In genomic region chr2:32187649-32188048, GRCm38 (mm10) we compare ENCODE assay signal across 19 mouse cellular contexts. TPM values are rescaled to one million over a fixed set of nuclear protein-coding genes. Genes with fewer than 3 reads are reported as not detected.
DNase-seq lines count a peak whose midpoint lies in the region; ATAC-seq and TF ChIP-seq lines count a peak whose summit lies in the region.
"Had no signal": no experiment of that assay in that cellular context is flagged by ENCODE, and none has a peak within 500 bp of the region (broad histone marks: within the 10 kb centered on the region; RNA-seq: fewer than 3 reads in every experiment).

No protein-coding gene starts in this region.

- 43% methylated on average over 7 of the region's 7 CpGs for WGBS in olfactory bulb, adult 2 months
- 96% methylated on average over 7 of the region's 7 CpGs for WGBS in forebrain, embryonic 12.5 days

- TF ChIP-seq POLR2A in olfactory bulb, adult 2 months (IDR thresholded peaks at IDR 0.05; ENCODE audit: insufficient read depth, low read depth, low read length), result no peak

- H3K4me3 ChIP-seq in olfactory bulb, adult 2 months (ENCODE audit: insufficient read depth, low read depth, low read length), result no peak overlapping the region
- no peak overlapping the region for H3K4me3 ChIP-seq in forebrain, embryonic 12.5 days (replicated peaks)
- H3K4me3 ChIP-seq: embryonic facial prominence, embryonic 10.5 days; forebrain, embryonic 13.5 days; heart, embryonic 12.5 days; hindbrain, embryonic 13.5 days; neural tube, embryonic 15.5 days had no signal

- DNase-seq in layer of hippocampus, adult 9-11 months, result peak; percentile 30
- DNase-seq in layer of hippocampus, postnatal 25 days (ENCODE audit: extremely low spot score in 1 of 2, low spot score in 1 of 2), result no peak
- peak; percentile 73 for DNase-seq in cerebellum, adult 9-11 months
- peak; percentile 72 for DNase-seq in gastrocnemius, adult 18-20 months (ENCODE audit: low spot score)
- DNase-seq in B cell, adult 2 months, result no peak
- DNase-seq: adrenal gland, adult 8-10 months; heart, postnatal 14 days; kidney, adult 9 months; kidney, postnatal 25 days; liver; midbrain, embryonic 14.5 days had no signal

- peak overlapping the region; percentile 62; the same call in 1 of the 2 replicates for H3K27ac ChIP-seq in olfactory bulb, adult 2 months (ENCODE audit: insufficient read depth, low read depth, low read length)
- no peak overlapping the region for H3K27ac ChIP-seq in forebrain, embryonic 12.5 days
- H3K27ac ChIP-seq: embryonic facial prominence, embryonic 10.5 days; forebrain, embryonic 13.5 days; hindbrain, embryonic 13.5 days; neural tube, embryonic 15.5 days had no signal

- no peak overlapping the region for H3K9ac ChIP-seq in forebrain, embryonic 12.5 days
- H3K9ac ChIP-seq: forebrain, embryonic 13.5 days; heart, embryonic 12.5 days; hindbrain, embryonic 13.5 days; neural tube, embryonic 15.5 days had no signal

- no peak overlapping the region for H3K4me2 ChIP-seq in forebrain, embryonic 12.5 days
- H3K4me2 ChIP-seq: forebrain, embryonic 13.5 days; heart, embryonic 12.5 days; hindbrain, embryonic 13.5 days; neural tube, embryonic 15.5 days had no signal

- no peak for TF ChIP-seq CTCF in olfactory bulb, adult 2 months (IDR thresholded peaks at IDR 0.05; ENCODE audit: insufficient read depth, low read depth, low read length)

- no peak for ATAC-seq in forebrain, embryonic 12.5 days (ENCODE audit: low FRiP score)
- ATAC-seq: forebrain, embryonic 13.5 days; lung, postnatal 0 days had no signal

- peaks cover 44% of the 10 kb centered on the region for H3K4me1 ChIP-seq in olfactory bulb, adult 2 months (ENCODE audit: control insufficient read depth, insufficient read depth, low read length)
- H3K4me1 ChIP-seq in forebrain, embryonic 12.5 days, result peaks cover 6% of the 10 kb centered on the region

- no peaks in the 10 kb centered on the region for H3K9me3 ChIP-seq in forebrain, embryonic 12.5 days
- H3K9me3 ChIP-seq: embryonic facial prominence, embryonic 10.5 days; forebrain, embryonic 13.5 days; heart, embryonic 12.5 days; hindbrain, embryonic 13.5 days; neural tube, embryonic 15.5 days had no signal

- H3K36me3 ChIP-seq in forebrain, embryonic 12.5 days (replicated peaks), result peaks cover 91% of the 10 kb centered on the region

- H3K27me3 ChIP-seq in forebrain, embryonic 12.5 days, result no peaks in the 10 kb centered on the region
- H3K27me3 ChIP-seq: forebrain, embryonic 13.5 days; heart, embryonic 12.5 days; hindbrain, embryonic 13.5 days; neural tube, embryonic 15.5 days had no signal

RNA-seq across cellular contexts. Expression of gene Prrc2b, which starts 36.8 kb away (rescaled TPM):
- total RNA-seq in layer of hippocampus, postnatal 25 days (2021), result 100 to 1,000 TPM; 248 to 275 TPM
- 10 to 100 TPM; 78.4 to 79.7 TPM for total RNA-seq in gastrocnemius, adult 18-20 months (2021)
- polyA plus RNA-seq in olfactory bulb, adult 2 months (2012; ENCODE audit: insufficient read depth, insufficient read length, low replicate concordance, missing spikeins), result 70.7 and 86.2 TPM in 2 replicates
- 96.9 and 110 TPM in 2 replicates for polyA plus RNA-seq in forebrain, embryonic 12.5 days (2016; fragmentation: Nextera tagmentation; extraction: Ambion mirVana)

RNA-seq across cellular contexts. Expression of gene Pomt1, which starts 48.7 kb away (rescaled TPM):
- 10 to 100 TPM; 21.4 to 25.2 TPM for total RNA-seq in layer of hippocampus, postnatal 25 days (2021)
- total RNA-seq in gastrocnemius, adult 18-20 months (2021), result 10 to 100 TPM; 10.2 to 11.1 TPM
- polyA plus RNA-seq in olfactory bulb, adult 2 months (2012; ENCODE audit: insufficient read depth, insufficient read length, low replicate concordance, missing spikeins), result not detected in 2 replicates
- 26.6 and 29.4 TPM in 2 replicates for polyA plus RNA-seq in forebrain, embryonic 12.5 days (2016; fragmentation: Nextera tagmentation; extraction: Ambion mirVana)

Comparison
In these comparisons a context has a peak if more than half of its experiments do, and no peak if none do; other contexts are left out.
1. DNase-seq: peak in layer of hippocampus, adult 9-11 months (single experiment), cerebellum, adult 9-11 months (single experiment) and gastrocnemius, adult 18-20 months (single experiment); none in layer of hippocampus, postnatal 25 days (0 of 2) and B cell, adult 2 months (0 of 2).